Mouse (Mus musculus): Measurements from ENCODE around the gene Nudt9.

GRCm38 (mm10) chr5:104112016-104112415 is 65.9 kb downstream of the Nudt9 start:
- TF ChIP-seq POLR2A (IDR thresholded peaks at IDR 0.05; ENCODE audit: insufficient read length, low read depth), result no peak
- no peak for TF ChIP-seq TCF12 (IDR thresholded peaks at IDR 0.05; ENCODE audit: insufficient read depth, poor library complexity, severe bottlenecking)
- TF ChIP-seq E2F4 (IDR thresholded peaks at IDR 0.05; ENCODE audit: insufficient read depth), result no peak
- no peak for TF ChIP-seq POLR2AphosphoS2 (IDR thresholded peaks at IDR 0.05; ENCODE audit: insufficient read length, low read depth)
- no peak for TF ChIP-seq MYOG (IDR thresholded peaks at IDR 0.05; ENCODE audit: control insufficient read depth in 1 of 3, insufficient read depth in 1 of 3, insufficient read length in 2 of 3, low read depth in 2 of 3)
- no peak for TF ChIP-seq MYOD1 (IDR thresholded peaks at IDR 0.05; ENCODE audit: control insufficient read depth in 1 of 3, insufficient read length in 2 of 3, low read depth in 2 of 3)
- TF ChIP-seq MAX (IDR thresholded peaks at IDR 0.05; ENCODE audit: low read depth), result no peak
- TF ChIP-seq USF1 (IDR thresholded peaks at IDR 0.05; ENCODE audit: low read depth), result no peak

Data from myocyte (in vitro differentiated cells).